Mouse (Mus musculus) brain, embryonic 14.5 days (tissue): ENCODE data around the gene Mcu.

ENCODE experiments used
- CTCF ChIP-seq: fragments of 200-500 bp; IDR thresholded peaks from 2 replicates; pipeline ENCODE4 v1.5.1; 2012; ENCODE audit warnings: inconsistent platforms, mild to moderate bottlenecking, moderate library complexity, borderline replicate concordance; ENCODE audit not compliant: insufficient read depth, insufficient read length; ENCODE audit errors: extremely low read depth
- POLR2A ChIP-seq: fragments of 200-500 bp; IDR thresholded peaks from 2 replicates; pipeline ENCODE4 v1.6.1; 2012; ENCODE audit warnings: mild to moderate bottlenecking, inconsistent platforms, borderline replicate concordance; ENCODE audit not compliant: poor library complexity, insufficient read depth, insufficient read length, severe bottlenecking; ENCODE audit errors: extremely low read depth

GRCm38 (mm10) chr10:59509197-59509596, 107.3 kb downstream of the Mcu start:
- no peak for TF ChIP-seq POLR2A
- no peak for TF ChIP-seq CTCF
